Mouse (Mus musculus) T-cell, adult 66 days (primary cell): Measurements from ENCODE around the gene Tceal8. TPM values are rescaled to one million over a fixed set of nuclear protein-coding genes. Genes with fewer than 3 reads are reported as not detected.

Experiments used
- total RNA-seq, 2 experiments: library from RNA; stranded (reverse); gene quantifications; 3 replicates in 1 of 2; 4 replicates in 1 of 2; pipeline ENCODE4 v1.2.4; 2023

The Tceal8 gene
- under 1 TPM; 0.47 to 0.90 TPM for total RNA-seq

DNA sequence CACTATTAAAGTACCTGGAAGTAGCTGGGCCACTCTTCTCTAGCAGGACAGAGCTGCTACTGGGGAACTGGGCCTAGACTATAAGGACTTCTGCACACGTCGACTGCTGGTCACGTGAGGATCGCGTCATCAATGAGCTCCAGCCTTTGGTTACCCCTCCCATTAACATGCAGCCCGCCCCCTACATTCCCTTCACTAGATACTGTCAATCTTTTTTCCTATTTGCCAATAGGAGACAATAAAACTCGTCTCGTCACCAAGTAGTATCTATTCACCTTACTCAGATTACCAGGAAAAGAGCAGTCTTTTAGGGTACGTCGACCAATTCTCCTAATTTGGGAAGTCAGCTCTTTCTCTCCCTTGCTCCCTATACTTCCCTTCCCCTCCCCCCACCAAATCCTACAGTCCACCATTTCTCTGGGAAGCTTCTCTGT lies at the start of gene Tceal8:
Gene Tceal8 (minus strand): TSS at position 225 of the 434 bp plus-strand sequence.

DNA sequence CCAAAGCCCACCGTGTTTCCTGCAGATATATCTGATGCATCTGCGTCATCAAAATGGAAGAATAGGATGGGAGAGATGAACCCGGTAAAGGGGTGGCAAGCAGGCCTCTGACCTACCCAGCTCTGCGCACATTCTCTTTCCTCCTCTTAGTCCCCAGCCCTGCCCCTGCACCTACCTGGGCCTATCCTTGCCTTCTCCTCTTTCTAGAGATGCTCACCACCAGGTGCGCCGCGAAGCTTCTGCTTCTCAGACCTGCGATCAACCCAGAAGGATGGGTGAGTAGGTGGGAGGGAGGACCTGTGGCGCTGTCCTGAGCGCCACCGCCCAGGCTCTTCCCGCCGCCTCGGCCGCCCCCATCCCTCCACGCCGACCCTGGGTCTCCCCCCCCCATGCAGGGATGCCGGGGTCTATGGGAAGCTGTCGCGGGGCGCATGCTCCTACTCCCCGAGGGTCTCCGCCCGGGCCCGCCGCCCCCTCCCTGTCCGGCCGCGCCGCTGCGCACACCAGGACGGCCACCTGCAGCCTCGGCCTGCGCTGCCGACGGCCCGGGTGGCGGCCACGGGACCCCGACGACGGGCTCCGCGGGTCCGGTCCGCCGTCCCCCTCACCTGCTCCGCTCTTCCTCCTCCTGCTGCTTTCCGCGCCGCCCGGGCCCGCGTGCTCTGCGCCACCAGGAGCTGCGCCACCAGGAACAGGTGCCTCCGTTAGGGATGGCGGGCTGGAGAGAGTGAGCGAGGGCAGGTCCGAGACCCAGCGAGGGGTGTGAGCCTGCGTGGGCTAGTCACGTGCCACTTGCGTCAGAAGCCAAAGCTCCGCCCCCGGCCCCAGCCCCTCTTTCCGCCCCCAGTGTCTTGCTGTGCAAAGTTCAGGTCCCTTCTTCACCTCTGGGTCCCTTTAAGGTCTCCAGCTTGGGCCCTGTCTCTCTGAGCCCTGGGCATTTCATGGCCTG lies 42.9 kb upstream of the Tceal8 start, which contains the start of the genes Tceal7 and Bex1:
Gene Tceal7 (plus strand): TSS at position 51 of the 949 bp plus-strand sequence.
Gene Bex1 (minus strand): TSS at position 785 of the 949 bp plus-strand sequence.

DNA sequence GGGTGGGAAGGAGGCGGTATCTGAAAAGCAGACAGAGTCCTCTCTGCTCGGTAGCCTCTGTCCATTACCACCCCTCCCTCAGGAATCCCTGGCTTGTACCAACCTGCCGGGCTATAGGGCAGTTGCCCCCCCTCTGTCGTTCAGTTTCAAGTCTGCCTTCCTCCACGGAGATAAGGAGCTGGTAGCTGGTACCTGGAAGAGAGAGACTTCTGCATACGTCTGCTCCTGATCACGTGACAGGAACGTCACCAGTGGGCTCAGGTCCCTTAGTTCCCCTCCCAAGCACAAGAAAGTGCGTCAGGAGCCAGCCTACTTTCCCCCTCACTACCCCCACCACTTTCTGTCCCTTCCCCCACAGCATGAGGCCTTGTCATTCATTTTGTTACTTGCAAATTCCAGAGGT lies 31.5 kb upstream of the Tceal8 start, which contains the start of gene Tceal5:
Gene Tceal5 (minus strand): TSS at position 213 of the 403 bp plus-strand sequence.

DNA sequence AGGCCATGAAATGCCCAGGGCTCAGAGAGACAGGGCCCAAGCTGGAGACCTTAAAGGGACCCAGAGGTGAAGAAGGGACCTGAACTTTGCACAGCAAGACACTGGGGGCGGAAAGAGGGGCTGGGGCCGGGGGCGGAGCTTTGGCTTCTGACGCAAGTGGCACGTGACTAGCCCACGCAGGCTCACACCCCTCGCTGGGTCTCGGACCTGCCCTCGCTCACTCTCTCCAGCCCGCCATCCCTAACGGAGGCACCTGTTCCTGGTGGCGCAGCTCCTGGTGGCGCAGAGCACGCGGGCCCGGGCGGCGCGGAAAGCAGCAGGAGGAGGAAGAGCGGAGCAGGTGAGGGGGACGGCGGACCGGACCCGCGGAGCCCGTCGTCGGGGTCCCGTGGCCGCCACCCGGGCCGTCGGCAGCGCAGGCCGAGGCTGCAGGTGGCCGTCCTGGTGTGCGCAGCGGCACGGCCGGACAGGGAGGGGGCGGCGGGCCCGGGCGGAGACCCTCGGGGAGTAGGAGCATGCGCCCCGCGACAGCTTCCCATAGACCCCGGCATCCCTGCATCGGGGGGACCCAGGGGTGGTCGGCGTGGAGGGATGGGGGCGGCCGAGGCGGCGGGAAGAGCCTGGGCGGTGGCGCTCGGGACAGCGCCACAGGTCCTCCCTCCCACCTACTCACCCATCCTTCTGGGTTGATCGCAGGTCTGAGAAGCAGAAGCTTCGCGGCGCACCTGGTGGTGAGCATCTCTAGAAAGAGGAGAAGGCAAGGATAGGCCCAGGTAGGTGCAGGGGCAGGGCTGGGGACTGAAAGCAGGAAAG lies 33.1 kb downstream of the Tceal8 start, which contains the start of gene Bex4:
Gene Bex4 (plus strand): TSS at position 170 of the 813 bp plus-strand sequence.

Other genes with a start within 250 kb of the Tceal8 start
- gene Arxes2, start 178.5 kb downstream of the Tceal8 start, total RNA-seq, result 1 to 10 TPM; 2.1 to 3.3 TPM
- gene Arxes1, start 139.0 kb downstream of the Tceal8 start, total RNA-seq, result not detected
- gene Bex2, start 104.1 kb downstream of the Tceal8 start, total RNA-seq, result 1 to 10 TPM; 2.3 to 2.4 TPM
- not detected for gene Nxf3, start 87.1 kb downstream of the Tceal8 start, total RNA-seq
- not detected for gene Bex4, start 33.3 kb downstream of the Tceal8 start, total RNA-seq
- not detected for gene Tceal5, start 31.5 kb upstream of the Tceal8 start, total RNA-seq
- not detected for gene Tceal7, start 42.4 kb upstream of the Tceal8 start, total RNA-seq
- 1 to 10 TPM; 4.3 to 5.6 TPM for gene Bex1, start 43.2 kb upstream of the Tceal8 start, total RNA-seq
- 10 to 100 TPM; 32.1 to 35.9 TPM for gene Tceal9, start 72.7 kb upstream of the Tceal8 start, total RNA-seq
- 10 to 100 TPM; 72.9 to 73.0 TPM for gene Bex3, start 97.9 kb upstream of the Tceal8 start, total RNA-seq